Mouse (Mus musculus) spleen, embryonic (tissue): Measurements from ENCODE around the gene Akirin1.

Source experiments
- CTCF ChIA-PET: fragments of 350-600 bp; sonication (Branson Sonifier 250); formaldehyde crosslinking; loops from one replicate; lab custom pipeline; 2022; lab: Charles Lee

Akirin1 gene

GRCm38 (mm10) chr4:123750152-123750651, at the start of gene Akirin1:
Gene Akirin1, minus strand, starts transcription at chr4:123750345.
- CTCF ChIA-PET = no interaction called here

GRCm38 (mm10) chr4:123797856-123798255, 47.7 kb upstream of the Akirin1 start:
- CTCF ChIA-PET = no interaction called here

DNA sequence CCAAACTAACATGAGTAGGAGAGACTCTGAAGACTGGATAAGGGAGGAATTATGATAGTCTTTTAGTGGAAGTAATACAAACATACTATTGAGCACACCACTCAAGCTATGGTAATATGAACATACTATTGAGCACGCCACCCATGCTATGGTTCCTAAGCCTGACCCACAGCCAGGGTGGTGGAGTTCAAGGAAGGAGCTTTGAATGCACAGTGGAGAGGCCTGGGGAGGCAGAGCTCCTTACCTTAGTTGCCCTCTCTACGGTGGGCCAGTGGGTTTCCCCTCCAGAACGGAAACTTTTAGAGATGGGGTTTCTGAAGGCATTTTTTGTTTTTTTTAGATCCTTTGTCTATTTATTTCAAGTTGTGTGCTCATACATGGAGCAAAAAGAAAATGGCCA, 47.3 kb upstream of the Akirin1 start:
- CTCF ChIA-PET = no interaction called here

DNA sequence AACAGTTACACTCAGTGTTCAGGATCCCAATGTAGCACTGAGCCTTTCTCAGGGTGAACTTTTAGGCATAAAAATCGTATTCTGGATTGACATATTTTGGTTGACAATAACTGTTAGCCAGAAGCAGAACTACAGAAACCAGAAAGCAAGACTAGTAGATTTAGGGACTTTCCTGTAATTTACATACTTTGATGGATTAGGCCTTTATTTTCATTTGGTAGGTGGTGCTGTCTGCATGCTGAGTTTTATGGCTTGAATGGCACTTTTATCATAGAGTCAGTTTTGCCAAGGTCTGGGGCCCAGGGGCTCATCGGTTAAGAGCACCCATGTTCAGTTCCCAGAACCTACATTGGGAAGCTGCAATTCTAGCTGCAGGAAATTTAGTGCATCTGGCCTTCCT, 44.9 kb upstream of the Akirin1 start:
- CTCF ChIA-PET = interaction anchor here (0.6 kb wide), 1 partner anchor 9 kb away, joined by 10 read pairs; no protein-coding TSS in a partner anchor

DNA sequence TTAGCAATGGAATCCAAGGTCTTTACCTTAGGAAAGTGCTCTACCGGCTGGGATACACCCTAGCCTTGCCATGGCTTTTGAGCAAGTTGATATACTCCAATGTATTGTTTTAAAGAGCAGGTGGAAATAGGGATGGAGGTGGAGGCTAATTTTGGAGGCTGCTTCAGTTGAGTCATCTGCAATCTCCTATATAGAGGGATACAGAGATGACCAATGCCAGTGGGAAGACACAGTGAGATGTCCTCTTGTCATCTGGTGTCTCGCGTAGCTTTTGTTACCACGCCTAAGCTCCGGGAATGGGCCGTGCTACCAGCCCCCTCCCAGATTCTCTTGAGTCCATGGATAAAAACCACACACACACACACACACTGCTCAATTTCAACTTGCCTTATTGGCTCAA, 43.0 kb upstream of the Akirin1 start:
- CTCF ChIA-PET = no interaction called here

DNA sequence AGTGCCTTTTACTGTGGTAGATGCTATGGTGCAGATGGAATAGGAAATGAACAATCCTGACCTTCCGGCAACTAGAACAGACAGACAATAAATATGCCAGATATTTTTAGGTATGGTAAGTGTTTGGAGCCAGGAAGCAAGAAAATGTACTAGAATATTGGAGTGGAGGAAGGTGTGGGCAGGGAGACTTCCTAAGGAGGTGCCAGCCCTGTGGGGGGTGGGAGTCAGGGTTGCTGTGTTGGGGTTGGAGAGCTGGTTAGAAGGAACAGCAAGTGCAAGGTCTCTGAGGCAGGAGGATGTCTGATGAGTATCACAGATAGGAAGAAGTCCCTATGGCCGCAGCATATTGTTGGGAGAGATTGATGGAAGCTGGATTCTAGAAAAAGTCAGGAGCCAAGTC, 42.5 kb upstream of the Akirin1 start:
- CTCF ChIA-PET = no interaction called here

DNA sequence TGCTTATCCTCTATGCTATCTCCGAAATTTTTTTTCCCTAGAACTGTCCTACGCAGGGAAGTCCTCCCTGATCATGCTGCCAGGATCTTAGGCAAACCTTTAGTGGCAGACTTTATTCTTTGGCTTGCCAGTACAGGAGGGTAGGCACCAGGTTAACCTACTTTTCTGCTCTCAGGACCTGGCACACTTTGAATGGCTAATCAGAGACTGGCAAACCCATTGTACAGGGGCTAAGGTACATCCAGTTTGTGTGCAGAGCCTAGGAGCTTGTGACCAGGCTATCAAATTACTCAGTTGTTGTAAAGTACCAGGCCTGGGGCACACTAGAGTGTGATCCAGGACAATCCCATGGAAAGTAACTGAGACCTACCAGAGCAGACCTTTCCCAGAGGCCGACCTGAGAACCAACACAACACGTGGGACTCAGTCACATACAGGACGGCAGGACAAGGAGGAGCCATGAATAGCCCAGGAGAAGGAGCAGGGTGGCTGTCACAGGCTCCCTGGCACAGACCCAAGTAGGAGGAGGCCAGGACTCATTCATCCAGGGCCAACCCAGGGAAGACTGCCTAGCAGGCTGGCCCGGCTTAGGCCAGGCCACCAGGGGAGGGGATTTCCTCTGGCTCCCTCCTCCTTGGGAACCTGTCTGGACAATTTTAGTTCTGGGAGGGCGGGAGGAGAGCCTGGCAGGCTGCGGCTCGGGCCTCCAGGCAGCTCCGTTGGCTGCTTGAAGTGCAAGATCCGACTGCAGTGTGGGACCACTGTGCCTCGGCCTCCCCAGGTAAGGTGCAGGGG, 37.2 kb upstream of the Akirin1 start, which contains the start of gene Rhbdl2:
Gene Rhbdl2 (plus strand): TSS at position 684 of the 795 bp plus-strand sequence.
- CTCF ChIA-PET = no interaction called here

DNA sequence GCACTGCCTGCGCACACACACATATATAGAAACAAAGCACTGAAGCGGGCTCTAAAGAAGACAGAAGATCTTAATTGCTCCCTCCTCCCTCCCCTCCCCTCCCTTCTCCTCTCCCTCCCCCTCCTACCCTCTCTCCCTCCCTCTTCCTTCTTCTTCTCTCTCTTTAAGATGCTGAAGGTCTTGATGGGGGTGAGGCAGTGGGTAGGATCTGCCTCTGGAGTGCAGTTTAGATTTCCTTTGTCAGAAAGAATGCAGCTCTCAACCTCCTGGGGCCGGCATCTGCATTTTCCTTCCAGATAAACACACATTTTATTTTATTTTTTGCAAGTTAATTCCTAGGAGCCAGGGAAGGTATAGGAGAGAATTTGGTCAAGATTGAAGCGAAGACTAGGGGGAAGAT, 18.1 kb upstream of the Akirin1 start:
- CTCF ChIA-PET = no interaction called here

DNA sequence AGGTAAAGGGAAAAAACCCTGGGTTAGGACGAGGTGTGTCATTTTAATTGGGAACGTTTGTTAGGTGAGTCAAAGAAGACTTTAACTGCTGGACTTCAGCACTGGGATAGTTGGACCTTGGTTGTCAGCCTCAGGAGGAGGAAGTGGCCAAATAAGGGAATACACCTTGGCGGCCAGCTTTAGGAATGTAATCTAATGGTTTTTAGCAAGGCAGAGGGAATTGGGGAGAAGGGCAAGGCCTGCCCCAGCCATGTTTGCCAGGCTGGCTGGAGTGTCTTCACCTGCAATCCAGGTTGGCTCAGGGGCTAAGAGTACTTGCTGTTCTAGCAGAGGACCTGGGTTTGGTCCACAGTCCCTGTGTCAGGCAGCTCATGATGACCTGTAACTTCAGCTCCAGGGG, 17.7 kb upstream of the Akirin1 start:
- CTCF ChIA-PET = no interaction called here

DNA sequence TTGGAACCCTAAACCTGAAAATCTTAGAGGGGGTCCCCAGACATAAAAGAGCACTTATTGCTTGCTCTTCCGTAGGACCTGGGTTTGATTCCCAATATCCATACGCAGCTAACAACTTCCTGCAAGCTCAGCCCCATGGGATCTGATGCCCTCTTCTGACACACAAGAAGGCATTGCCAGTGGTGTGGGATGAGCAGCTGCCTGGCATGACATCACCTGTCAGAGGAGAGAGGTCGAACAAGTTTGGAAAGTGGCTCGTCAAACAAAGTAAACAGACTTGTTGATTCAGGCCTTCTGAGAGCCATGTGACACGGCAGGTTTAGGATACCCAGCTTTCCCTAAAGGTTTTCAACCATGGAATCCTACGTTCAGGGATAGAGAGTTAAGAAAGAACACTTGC, 14.9 kb upstream of the Akirin1 start:
- CTCF ChIA-PET = no interaction called here

DNA sequence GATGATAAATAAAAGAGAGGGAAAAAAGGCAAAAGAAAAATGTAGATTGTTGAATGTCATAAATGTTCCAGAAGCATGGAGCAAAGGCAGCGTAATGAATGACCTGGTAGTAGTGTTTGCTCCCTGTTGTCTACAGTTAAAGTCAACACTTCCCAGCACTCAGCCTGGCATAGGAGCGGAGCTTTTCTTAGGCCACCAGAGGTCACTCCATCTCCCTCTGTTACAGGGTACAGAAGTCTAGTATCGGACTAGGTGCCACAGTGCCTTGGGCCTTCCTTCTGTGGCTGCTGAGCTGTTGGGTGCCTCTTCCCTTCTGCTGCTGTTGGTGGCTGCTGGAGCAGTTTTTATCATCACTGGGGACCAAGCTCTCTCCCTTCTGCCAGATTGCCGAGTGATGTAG, 8.2 kb upstream of the Akirin1 start:
- CTCF ChIA-PET = no interaction called here

- CTCF ChIA-PET = no interaction called here
These were observed 665 bp upstream of the Akirin1 start for GRCm38 (mm10) chr4:123750707-123751312.

DNA sequence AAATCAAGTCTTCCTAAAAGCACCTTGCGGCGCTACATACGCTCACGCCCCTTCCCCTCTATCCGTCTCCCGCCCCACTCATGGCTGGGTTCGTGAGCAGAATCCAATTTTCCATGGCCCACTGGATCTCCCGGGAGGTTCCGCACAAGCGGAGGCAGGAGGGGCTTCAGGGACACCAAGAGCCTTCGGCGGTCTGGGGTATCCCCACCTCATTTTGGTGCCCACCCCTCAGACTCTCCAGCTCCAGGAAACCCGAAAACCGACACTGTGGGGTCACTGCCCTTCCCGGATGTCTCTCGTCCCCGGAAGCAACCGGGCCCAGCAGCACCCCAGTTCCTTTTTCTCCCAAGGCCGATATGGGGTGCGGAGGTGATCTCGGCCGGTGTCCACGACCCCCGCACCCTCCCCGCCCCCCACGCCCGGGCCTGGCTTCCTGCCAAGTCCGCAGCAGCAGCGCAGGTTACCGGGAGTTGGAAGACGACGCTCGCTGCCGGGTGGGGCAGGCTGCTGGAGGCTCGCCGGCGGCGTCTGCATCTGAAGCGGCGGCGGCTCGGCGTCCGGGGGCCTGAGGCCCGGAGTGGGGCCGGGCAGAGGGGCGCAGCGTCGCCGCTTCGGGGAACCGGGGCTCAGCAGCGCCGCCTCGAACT, 538 bp downstream of the Akirin1 start:
- CTCF ChIA-PET = no interaction called here

GRCm38 (mm10) chr4:123748726-123749415, 1.3 kb downstream of the Akirin1 start:
- CTCF ChIA-PET = no interaction called here

DNA sequence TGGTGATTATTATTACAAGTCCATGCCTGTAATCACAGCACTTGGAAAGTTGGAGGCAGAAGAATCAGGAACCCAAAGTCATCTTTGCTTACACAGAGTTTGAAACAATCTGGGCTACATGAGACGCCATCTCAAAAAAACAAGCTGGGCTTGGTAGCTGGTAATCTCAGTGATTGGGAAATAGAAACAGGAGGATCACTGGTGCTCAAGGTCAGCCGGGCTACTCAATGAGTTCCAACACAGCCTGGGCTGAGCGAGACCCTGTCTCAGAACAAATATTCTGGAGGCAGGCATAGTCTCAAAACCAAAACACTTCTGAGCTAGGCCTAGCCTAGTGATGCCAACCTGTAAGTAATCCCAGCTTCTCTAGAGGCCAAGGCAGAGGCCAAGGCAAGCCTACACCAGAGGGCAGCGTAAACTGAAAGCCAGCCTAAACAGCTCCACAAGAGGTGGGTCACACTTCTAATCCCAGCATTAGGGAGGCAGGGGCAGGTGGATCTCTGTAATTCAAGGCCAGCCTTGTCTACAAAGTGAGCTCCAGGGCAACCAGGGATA, 4.8 kb downstream of the Akirin1 start:
- CTCF ChIA-PET = no interaction called here

GRCm38 (mm10) chr4:123742891-123743290, 7.3 kb downstream of the Akirin1 start:
- CTCF ChIA-PET = no interaction called here

GRCm38 (mm10) chr4:123738708-123739107, 11.4 kb downstream of the Akirin1 start:
- CTCF ChIA-PET = no interaction called here

DNA sequence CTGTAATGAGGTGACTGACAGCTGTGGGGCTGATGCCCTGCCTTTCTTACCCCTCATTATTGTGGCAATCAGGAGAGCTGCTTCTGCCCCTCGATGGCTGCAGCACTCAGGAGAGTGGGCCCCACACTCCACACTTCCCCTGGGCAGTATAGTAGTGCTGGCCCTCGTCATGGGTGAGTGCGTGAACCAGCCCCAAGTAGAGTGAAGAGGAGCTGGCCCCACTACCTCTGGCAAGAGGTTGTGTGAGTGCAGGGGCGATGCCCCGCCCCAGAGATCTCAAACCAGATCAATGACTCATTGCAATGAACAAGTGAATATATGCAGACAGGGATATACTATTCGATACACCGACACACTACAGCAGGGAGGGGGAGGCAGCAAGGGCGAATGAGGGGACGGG, 16.6 kb downstream of the Akirin1 start:
- CTCF ChIA-PET = no interaction called here

GRCm38 (mm10) chr4:123732921-123733320, 17.2 kb downstream of the Akirin1 start:
- CTCF ChIA-PET = no interaction called here

GRCm38 (mm10) chr4:123732163-123732910, 17.8 kb downstream of the Akirin1 start:
- CTCF ChIA-PET = interaction anchor here (0.5 kb wide), 1 partner anchor 494 kb away, joined by 3 read pairs; no protein-coding TSS in a partner anchor

DNA sequence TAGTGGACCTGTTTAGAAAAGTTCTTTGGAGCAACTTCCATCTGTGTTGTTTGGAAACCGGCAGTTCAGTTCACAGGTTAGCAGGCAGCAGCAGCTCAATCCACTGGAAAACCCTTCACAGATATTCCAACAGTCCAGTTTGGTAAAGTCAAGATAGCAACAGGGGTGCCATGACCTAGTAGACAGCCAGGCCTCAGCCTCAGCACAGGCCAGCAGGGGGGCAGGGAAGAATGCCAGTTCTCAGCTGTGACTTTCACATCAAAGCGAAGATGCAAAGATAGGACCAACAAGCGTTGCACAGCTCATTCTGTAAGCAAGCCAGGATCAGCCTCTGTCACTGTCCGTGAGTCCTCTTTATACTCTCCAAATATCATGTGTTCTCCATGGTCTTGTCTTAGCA, 28.4 kb downstream of the Akirin1 start:
- CTCF ChIA-PET = no interaction called here
